Mouse (Mus musculus) hindbrain, embryonic 11.5 days (tissue): ENCODE data around the gene Siae. TPM values are rescaled to one million over a fixed set of nuclear protein-coding genes. Genes with fewer than 3 reads are reported as not detected.

ENCODE experiments used
- ATAC-seq: fragments of 200-750 bp; cut with Nextera tagmentation; 2 replicates; pipeline ENCODE4 v1.8.0; 2017; ENCODE audit warnings: mild to moderate bottlenecking, moderate TSS enrichment, moderate library complexity; ENCODE audit not compliant: low FRiP score
- DNase-seq: peaks from one replicate; pipeline ENCODE4 v3.0.0-alpha.2; 2015; ENCODE audit warnings: low spot score
- H3K27ac ChIP-seq: fragments of 300-500 bp; sonication (generic); 2 replicates; pipeline ENCODE4 v1.5.1; 2014; ENCODE audit warnings: mild to moderate bottlenecking, low read depth, low read length
- H3K27me3 ChIP-seq: fragments of 300-500 bp; sonication (generic); 2 replicates; pipeline ENCODE4 v1.6.1; 2014; ENCODE audit warnings: mild to moderate bottlenecking, low read length, moderate library complexity, mixed read lengths; ENCODE audit not compliant: control insufficient read depth, insufficient read depth
- H3K36me3 ChIP-seq: fragments of 300-500 bp; sonication (generic); 2 replicates; pipeline ENCODE4 v1.6.1; 2014; ENCODE audit warnings: mild to moderate bottlenecking, low read length, moderate library complexity, mixed read lengths; ENCODE audit not compliant: control insufficient read depth, insufficient read depth
- H3K4me1 ChIP-seq: fragments of 300-500 bp; sonication (generic); replicated peaks from 2 replicates; pipeline ENCODE4 v1.6.1; 2014; ENCODE audit warnings: low read length, mixed read lengths; ENCODE audit not compliant: control insufficient read depth, insufficient read depth
- H3K4me2 ChIP-seq: fragments of 300-500 bp; sonication (generic); replicated peaks from 2 replicates; pipeline ENCODE4 v1.6.1; 2014; ENCODE audit warnings: mild to moderate bottlenecking, low read depth, low read length
- H3K4me3 ChIP-seq: fragments of 300-500 bp; sonication (generic); 2 replicates; pipeline ENCODE4 v1.5.1; 2014; ENCODE audit warnings: low read depth, low read length
- H3K9ac ChIP-seq: fragments of 300-500 bp; sonication (generic); 2 replicates; pipeline ENCODE4 v1.6.1; 2014; ENCODE audit warnings: low read depth, low read length
- H3K9me3 ChIP-seq: fragments of 300-500 bp; sonication (generic); 2 replicates; pipeline ENCODE4 v1.6.1; 2016; ENCODE audit warnings: low read length; ENCODE audit not compliant: control insufficient read depth
- WGBS: fragments of 180-500 bp; shearing (Covaris S2); extraction: QIAGEN DNeasy Blood & Tissue Kit; methylation state at CpG from one replicate; pipeline ENCODE4 v1.1.7; 2014; 5-methylcytosine and 5-hydroxymethylcytosine counted together
- polyA plus RNA-seq: library from polyadenylated mRNA; unstranded; fragments of >200 nt; fragmentation: Nextera tagmentation; extraction: Ambion mirVana; gene quantifications from 2 replicates; pipeline ENCODE4 v1.2.1, GENCODE M21; 2014

Siae gene
- polyA plus RNA-seq, 1 experiment from 2014 or later: 7.8 TPM

DNA sequence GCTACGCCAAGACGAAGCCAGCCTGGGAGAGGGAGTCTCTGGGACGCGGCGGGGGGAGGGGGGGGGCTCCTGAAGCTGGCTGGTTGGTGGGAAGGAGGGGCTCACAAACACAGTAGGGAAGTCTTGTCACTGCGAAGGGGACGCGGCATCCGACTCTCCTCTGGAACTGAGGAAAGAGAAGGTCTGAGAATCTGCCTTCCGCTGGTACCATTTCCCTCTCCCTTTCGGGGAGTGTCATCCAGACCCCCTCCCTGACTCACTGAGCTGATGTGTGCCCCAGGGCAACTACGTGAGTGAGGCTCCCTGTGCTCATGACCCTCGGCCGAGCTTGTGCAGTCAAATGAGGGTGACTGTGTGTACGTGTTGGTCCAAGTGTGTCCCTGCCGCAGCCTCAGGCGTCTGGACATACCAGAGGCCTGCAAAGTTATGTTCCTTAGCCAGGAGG lies 10.3 kb upstream of the Siae start:
- peak overlapping the region; percentile 16; the same call in 1 of the 2 replicates for H3K4me3 ChIP-seq

DNA sequence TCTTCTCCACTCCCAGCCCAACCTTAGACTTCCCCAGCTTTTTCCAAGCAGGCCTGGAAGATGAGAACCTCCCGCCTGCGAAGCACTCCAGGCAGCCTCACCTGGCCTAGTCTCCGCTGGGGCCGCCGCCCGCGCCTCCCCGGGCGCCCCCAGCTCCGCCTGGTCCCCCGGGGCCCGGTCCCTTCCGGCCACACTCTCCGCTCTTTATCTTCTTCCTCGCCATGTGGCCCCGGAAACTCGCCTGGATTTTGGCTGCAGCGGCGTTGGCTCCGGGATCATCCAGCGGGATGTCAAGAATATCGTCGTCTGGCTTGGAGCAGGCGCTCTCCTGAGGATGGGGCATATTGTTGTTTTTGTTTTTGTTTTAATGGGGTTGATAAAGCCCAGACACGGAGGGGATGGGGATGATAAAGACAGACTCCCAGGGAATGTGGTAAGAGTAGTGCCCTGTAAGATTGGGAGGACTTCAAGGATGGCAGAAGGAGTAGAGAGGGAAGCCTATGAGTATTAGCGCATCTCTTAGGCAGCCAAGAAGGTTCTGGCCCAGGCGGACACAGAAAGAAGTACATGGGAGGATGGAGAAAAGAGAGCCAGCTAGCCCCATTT lies 9.5 kb upstream of the Siae start:
- H3K4me1 ChIP-seq: 0 out of 2 replicates have a peak, but pooled peaks cover 4% of the 10 kb centered on the region
- ATAC-seq (no peak), DNase-seq (no peak)
- no peak overlapping the region for H3K9ac ChIP-seq
- H3K27ac ChIP-seq: no peak overlapping the region
- no peak overlapping the region; the same call in 1 of the 2 replicates for H3K4me3 ChIP-seq
- peaks cover 44% of the 10 kb centered on the region for H3K27me3 ChIP-seq
- no peaks in the 10 kb centered on the region for H3K9me3 ChIP-seq
- H3K36me3 ChIP-seq: no peaks in the 10 kb centered on the region
- 6% methylated on average over 27 of the region's 27 CpGs for WGBS
- no peak overlapping the region for H3K4me2 ChIP-seq

More for the DNA sequence above, 10.3 kb upstream of the Siae start:
- ATAC-seq (peak; percentile 53), DNase-seq (no peak)
- no peaks in the 10 kb centered on the region for H3K9me3 ChIP-seq
- WGBS: 8% methylated on average over 15 of the region's 17 CpGs
- 0 out of 2 replicates have a peak, but pooled peaks cover 4% of the 10 kb centered on the region for H3K4me1 ChIP-seq
- no peaks in the 10 kb centered on the region for H3K36me3 ChIP-seq
- no peak overlapping the region for H3K9ac ChIP-seq
- H3K4me2 ChIP-seq: peak overlapping the region; percentile 36
- peaks cover 39% of the 10 kb centered on the region for H3K27me3 ChIP-seq
- H3K27ac ChIP-seq: no peak overlapping the region

DNA sequence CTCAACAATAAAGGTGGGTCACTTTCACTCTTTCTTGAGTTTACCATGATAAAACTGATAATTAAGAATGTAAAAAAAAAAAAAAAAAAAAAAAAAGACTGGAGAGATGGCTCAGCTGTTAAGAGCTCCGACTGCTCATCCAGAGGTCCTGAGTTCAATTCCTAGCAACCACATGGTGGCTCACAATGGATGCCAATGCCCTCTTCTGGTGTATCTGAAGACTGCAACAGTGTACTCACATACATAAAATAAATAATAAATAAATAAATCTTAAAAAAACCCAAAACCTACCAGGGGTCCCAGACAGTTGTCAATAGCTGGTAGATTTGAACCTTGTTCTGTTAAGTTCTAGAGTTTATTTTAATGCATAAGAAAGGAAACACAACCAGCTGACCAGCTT lies 8.6 kb upstream of the Siae start:
- DNase-seq: no peak
- Histone ChIP-seq H3K9me3 (no peaks in the 10 kb centered on the region), H3K36me3 (no peaks in the 10 kb centered on the region), H3K27ac (no peak overlapping the region), H3K4me3 (no peak overlapping the region), H3K4me2 (no peak overlapping the region), H3K27me3 (peaks cover 48% of the 10 kb centered on the region), H3K9ac (no peak overlapping the region), H3K4me1 (peaks cover 4% of the 10 kb centered on the region; the same call in 1 of the 2 replicates)
- 76% methylated on average over 1 of the region's 1 CpGs for WGBS
- no peak for ATAC-seq

DNA sequence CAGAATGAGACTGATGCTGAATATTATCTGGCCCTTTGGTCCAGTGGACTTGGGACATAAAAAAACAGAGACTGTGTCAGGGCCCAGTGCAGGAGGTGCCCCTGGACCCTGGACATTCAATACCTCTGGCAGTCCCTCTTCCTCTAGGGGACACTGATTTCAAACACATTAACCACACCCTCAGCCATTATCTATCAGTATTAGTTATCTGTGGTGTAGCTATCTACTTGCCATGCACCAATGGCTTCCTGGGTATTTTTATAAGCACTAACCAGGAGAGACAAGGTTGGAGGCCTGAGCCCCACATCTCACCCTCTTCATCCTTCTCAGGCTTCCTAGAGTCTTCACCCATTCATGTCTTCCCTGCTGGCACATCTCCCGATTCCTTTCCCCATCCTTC lies 5.1 kb upstream of the Siae start:
- peaks cover 53% of the 10 kb centered on the region for H3K27me3 ChIP-seq
- WGBS: 57% methylated on average over 1 of the region's 1 CpGs
- H3K4me2 ChIP-seq: no peak overlapping the region

DNA sequence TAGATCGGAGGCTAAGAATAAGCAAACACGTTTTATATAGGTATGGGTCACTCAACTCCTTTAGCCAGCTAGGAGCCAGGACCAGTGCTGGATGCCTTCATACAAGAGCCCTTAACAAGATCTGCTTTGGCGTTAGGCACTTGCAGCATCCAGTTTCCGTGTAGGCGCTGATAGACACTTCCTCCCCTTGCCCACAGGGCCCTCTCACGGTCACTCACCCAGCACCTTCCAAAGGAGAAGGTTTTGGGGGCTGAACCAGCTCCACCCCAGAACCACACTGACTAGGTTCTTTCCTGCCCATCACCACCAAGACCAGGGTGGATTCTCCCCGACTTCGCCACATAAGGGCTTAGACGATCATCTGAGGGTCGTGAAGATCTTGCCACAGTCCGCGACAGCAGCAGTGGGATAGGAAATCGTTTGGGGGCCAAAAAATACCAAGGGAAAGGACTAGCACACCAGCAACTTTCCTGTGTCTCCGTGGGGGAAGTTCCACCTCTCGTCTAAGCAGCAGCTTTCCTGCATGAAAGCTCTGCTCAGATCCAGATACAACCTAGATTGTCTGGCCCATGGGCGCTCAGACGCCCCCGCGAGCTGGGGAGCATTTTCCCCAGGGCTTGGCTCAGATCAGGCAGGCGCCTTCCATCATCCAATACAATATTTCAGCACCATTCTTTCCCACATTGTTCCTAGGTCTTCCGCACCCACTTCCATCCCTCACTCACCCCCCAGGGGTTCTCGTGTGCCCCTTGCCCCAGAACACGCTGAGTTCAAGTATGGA lies 3.6 kb upstream of the Siae start:
- H3K27ac ChIP-seq: no peak overlapping the region
- no peak; the same call in 1 of the 2 replicates for ATAC-seq
- no peaks in the 10 kb centered on the region for H3K36me3 ChIP-seq
- H3K4me3 ChIP-seq: peak overlapping the region; percentile 37
- 3% methylated on average over 23 of the region's 23 CpGs for WGBS
- no peaks in the 10 kb centered on the region for H3K9me3 ChIP-seq
- peak; percentile 41 for DNase-seq
- peaks cover 41% of the 10 kb centered on the region for H3K27me3 ChIP-seq
- peak overlapping the region; percentile 42 for H3K9ac ChIP-seq
- peak overlapping the region; percentile 84 for H3K4me2 ChIP-seq
- H3K4me1 ChIP-seq: peaks cover 4% of the 10 kb centered on the region

More for the DNA sequence above, 5.1 kb upstream of the Siae start:
- no peak for DNase-seq
- peaks cover 6% of the 10 kb centered on the region for H3K4me1 ChIP-seq
- H3K27ac ChIP-seq: no peak overlapping the region
- H3K9ac ChIP-seq: no peak overlapping the region
- no peak overlapping the region for H3K4me3 ChIP-seq
- no peaks in the 10 kb centered on the region for H3K36me3 ChIP-seq
- no peaks in the 10 kb centered on the region for H3K9me3 ChIP-seq
- ATAC-seq: no peak

DNA sequence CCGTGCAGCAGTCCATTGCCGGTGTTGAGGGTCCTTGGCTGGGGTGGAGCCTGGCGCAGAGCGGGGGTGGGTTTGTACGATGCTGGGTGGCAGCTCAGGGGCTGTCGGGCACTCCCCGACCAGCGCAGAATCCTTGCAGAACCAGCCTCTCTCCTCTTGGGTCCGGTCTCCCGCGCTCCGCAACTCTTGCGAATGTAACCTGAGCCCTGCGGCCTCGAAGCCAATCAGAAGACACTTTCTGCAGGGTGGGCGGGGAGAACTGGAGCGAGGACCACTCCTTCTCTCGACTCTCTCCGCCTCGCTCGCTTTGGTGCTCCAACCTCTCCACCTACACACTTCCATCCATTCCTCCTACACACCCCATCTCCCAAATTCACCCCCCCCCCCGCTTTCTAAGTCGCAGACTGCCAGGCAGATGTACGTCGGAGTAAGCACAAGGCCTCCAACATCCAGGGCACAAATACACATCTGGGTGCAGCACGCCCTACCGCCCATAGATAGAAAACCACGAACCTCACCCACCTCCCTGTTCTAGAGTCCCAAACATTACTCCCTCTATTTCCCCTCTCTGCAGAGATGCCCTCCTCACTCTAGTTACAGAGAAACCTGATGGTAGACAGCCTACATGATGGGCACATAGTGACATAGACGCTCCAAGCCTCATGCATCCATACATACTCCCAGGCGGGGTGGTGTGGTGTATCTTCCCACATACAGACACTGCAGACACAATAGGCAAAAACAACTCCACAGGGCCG lies 2.8 kb upstream of the Siae start, which contains the start of gene Nrgn:
Nrgn (minus strand) TSS at position 369 of the 758 bp plus-strand sequence.
- ATAC-seq (peak; percentile 91), DNase-seq (peak; percentile 83)
- peaks cover 36% of the 10 kb centered on the region for H3K27me3 ChIP-seq
- 5% methylated on average over 31 of the region's 31 CpGs for WGBS
- no peak within 1 kb of the TSS for H3K27ac ChIP-seq
- peak within 1 kb of the TSS; percentile 84 for H3K4me2 ChIP-seq
- no peaks in the 10 kb centered on the region for H3K9me3 ChIP-seq
- H3K9ac ChIP-seq: peak within 1 kb of the TSS; percentile 42
- H3K36me3 ChIP-seq: no peaks in the 10 kb centered on the region
- H3K4me1 ChIP-seq: peaks cover 4% of the 10 kb centered on the region
- H3K4me3 ChIP-seq: peak within 1 kb of the TSS; percentile 37

DNA sequence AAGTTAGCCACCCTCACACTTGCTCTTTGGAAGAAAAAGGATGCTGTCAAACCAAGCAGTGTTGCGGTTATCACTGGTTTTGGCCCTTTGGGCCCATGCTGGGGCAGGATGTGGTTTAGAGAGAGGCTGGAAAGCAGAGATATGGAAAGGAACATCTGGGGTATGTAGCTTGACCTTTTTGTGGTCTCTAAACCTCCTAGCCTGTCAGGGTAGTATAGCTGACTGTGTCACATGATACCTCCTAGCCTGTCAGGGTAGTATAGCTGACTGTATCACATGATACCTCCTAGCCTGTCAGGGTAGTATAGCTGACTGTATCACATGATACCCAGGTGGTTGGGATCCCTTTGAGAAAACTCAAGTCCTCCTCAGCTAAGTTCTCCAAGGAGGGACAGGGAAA lies 1.2 kb upstream of the Siae start:
- WGBS: 73% methylated on average over 1 of the region's 1 CpGs
- Histone ChIP-seq H3K27ac (no peak overlapping the region), H3K4me3 (no peak overlapping the region), H3K9ac (no peak overlapping the region), H3K36me3 (no peaks in the 10 kb centered on the region), H3K4me1 (peaks cover 4% of the 10 kb centered on the region), H3K9me3 (no peaks in the 10 kb centered on the region), H3K4me2 (no peak overlapping the region), H3K27me3 (peaks cover 33% of the 10 kb centered on the region)
- DNase-seq (no peak), ATAC-seq (no peak)

DNA sequence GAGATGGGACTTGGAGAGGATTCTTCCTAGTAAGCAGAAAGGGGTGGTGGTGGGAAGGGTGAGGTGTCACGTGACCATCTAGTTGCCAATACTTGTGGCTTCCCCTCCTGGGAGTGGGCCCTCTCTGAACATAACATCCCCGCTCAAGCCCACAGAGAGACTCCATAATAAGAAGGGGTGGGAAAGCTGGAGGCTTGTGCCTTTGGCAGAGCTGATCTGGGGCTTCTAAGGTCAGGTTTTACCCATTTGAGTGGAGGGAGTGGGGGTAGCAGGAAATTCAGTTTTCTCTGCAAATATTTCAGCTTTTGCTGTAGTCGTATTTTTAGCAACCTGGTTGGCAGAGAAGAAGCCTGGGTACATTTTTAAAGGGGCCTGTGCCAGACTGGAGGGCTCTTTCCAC lies 868 bp downstream of the Siae start:
- 77% methylated on average over 3 of the region's 3 CpGs for WGBS

More for the DNA sequence above, 868 bp downstream of the Siae start:
- no peak overlapping the region for H3K9ac ChIP-seq
- H3K4me1 ChIP-seq: peaks cover 4% of the 10 kb centered on the region
- H3K4me2 ChIP-seq: no peak overlapping the region
- no peak overlapping the region for H3K27ac ChIP-seq
- H3K27me3 ChIP-seq: peaks cover 23% of the 10 kb centered on the region
- no peak overlapping the region for H3K4me3 ChIP-seq
- ATAC-seq (no peak), DNase-seq (no peak)
- H3K9me3 ChIP-seq: no peaks in the 10 kb centered on the region
- no peaks in the 10 kb centered on the region for H3K36me3 ChIP-seq
